Mouse (Mus musculus) hindbrain, embryonic 16.5 days (tissue): ENCODE measurements at regions not wholly inside any gene's neighbourhood (a gene's known extent, or its start where the extent isn't known, plus 50 kb on each side); places are given as distances from the start of the nearest gene placed in this dataset.

Experiments used
- ATAC-seq: fragments of 200-750 bp; cut with Nextera tagmentation; 2 replicates; pipeline ENCODE4 v1.8.0; 2017; ENCODE audit warnings: moderate TSS enrichment, moderate library complexity
- H3K27ac ChIP-seq: fragments of 300-500 bp; sonication (generic); 2 replicates; pipeline ENCODE4 v1.5.1; 2014; ENCODE audit warnings: low read depth, mild to moderate bottlenecking, control low read depth, low read length, moderate library complexity
- H3K27me3 ChIP-seq: fragments of 300-500 bp; sonication (generic); replicated peaks from 2 replicates; pipeline ENCODE4 v1.6.1; 2014; ENCODE audit warnings: low read length; ENCODE audit not compliant: control insufficient read depth, insufficient read depth
- H3K36me3 ChIP-seq: fragments of 300-500 bp; sonication (generic); 2 replicates; pipeline ENCODE4 v1.6.1; 2014; ENCODE audit warnings: mild to moderate bottlenecking, low read length, moderate library complexity, mixed read lengths; ENCODE audit not compliant: control insufficient read depth, insufficient read depth
- H3K4me1 ChIP-seq: fragments of 300-500 bp; sonication (generic); 2 replicates; pipeline ENCODE4 v1.6.1; 2014; ENCODE audit warnings: low read depth, low read length; ENCODE audit not compliant: control insufficient read depth, insufficient read depth
- H3K4me2 ChIP-seq: fragments of 300-500 bp; sonication (generic); 2 replicates; pipeline ENCODE4 v1.6.1; 2014; ENCODE audit warnings: mild to moderate bottlenecking, low read length, control low read depth, moderate library complexity
- H3K4me3 ChIP-seq: fragments of 300-500 bp; sonication (generic); 2 replicates; pipeline ENCODE4 v1.5.1; 2014; ENCODE audit warnings: mild to moderate bottlenecking, low read length, control low read depth, moderate library complexity
- H3K9ac ChIP-seq: fragments of 300-500 bp; sonication (generic); 2 replicates; pipeline ENCODE4 v1.6.1; 2014; ENCODE audit warnings: low read depth, mild to moderate bottlenecking, control low read depth, low read length, moderate library complexity
- H3K9me3 ChIP-seq: fragments of 300-500 bp; sonication (generic); 2 replicates; pipeline ENCODE4 v1.6.1; 2014; ENCODE audit warnings: mild to moderate bottlenecking, low read length, moderate library complexity; ENCODE audit not compliant: control insufficient read depth
- WGBS: fragments of 180-500 bp; shearing (Covaris S2); extraction: QIAGEN DNeasy Blood & Tissue Kit; methylation state at CpG from one replicate; pipeline ENCODE4 v1.1.7; 2014; 5-methylcytosine and 5-hydroxymethylcytosine counted together

DNA sequence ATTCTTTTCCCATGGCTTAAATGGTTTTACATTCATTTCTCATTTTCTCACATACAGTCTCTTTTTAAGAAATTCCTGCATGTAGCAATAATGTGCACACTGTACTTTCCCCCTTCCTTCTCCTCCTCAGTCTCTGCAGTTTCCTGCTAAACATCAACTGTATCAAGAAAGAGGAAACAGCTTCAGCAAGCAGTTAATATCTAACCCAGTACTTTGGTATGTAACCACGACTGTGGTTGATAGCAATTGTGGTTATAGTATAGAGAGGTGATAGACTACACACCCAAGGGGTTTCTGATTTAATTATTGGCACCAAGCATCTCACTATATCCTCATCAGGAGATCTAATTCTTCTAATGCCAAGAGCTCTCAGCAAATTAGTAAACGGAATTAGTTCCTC is 52.8 kb upstream of the Eci2 start:
- no peak for ATAC-seq
- Histone ChIP-seq H3K27me3 (no peaks in the 10 kb centered on the region), H3K9me3 (no peaks in the 10 kb centered on the region), H3K36me3 (no peaks in the 10 kb centered on the region), H3K4me3 (no peak overlapping the region), H3K9ac (no peak overlapping the region), H3K4me1 (no peaks in the 10 kb centered on the region), H3K4me2 (no peak overlapping the region), H3K27ac (no peak overlapping the region)
- WGBS, result 58% methylated on average over 2 of the region's 2 CpGs

DNA sequence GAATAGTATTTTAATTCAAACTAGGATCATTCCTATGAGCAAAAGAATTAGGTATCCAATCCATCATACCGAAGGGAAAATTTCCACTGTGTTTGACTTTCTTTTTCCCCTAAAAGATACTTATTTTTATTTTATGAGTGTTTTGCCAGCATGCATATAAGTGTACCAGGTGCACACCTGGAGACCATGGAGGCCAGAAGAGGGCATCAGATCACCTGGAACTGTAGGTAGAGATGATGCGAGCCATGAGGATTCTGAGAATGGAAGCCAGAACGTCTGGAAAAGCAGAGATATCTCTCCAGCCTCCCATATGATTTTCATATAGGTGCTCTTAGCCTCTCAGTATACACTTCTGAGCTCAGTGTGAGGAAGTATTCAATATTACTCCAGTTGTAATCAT is 58.5 kb upstream of the Eci2 start:
- 74% methylated on average over 3 of the region's 3 CpGs for WGBS
- ATAC-seq, result no peak
- H3K36me3 ChIP-seq, result no peaks in the 10 kb centered on the region

DNA sequence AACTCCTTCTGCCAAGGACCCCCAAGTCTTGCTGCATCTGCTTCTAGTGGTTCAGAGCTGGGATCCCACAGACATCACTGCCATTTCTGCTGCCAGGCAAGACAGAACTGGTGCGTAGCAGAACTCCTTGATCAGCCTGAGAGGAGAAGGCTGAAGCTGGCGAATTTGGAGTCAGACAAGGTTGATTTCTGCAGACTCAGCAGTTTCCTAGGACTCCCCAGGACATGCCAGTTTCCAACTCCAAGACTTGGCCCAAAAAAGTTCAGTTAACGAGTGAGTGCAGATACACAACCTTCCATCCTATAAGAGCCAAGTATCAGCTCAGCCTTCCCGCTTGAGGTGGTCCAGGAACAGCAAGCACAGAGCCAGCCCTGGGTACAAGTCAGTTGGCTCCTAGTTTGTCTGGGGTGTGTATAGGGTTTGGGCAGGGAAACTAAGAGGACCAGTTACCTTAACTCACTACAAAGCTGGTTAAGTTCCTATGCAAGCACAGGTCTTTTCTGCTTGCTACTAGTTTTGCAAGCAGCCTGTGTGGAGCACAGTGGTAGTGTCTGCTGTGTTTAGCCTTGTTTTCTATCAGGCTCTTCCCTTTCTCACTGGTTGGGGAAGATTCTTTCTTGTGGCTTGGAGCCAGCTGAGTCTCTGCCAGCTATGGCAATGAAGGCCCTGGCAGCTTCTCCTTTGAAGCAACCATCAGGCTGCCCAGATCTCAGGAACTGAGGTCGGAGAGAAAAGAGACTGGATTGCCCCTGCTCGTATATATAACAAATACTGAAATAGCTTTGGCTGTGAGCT is 60.5 kb upstream of the Eci2 start:
- no peaks in the 10 kb centered on the region for H3K4me1 ChIP-seq
- H3K27ac ChIP-seq, result no peak overlapping the region
- H3K9ac ChIP-seq, result no peak overlapping the region
- H3K36me3 ChIP-seq, result no peaks in the 10 kb centered on the region
- ATAC-seq, result peak; percentile 72; the same call in 1 of the 2 replicates
- WGBS, result 65% methylated on average over 6 of the region's 6 CpGs
- H3K27me3 ChIP-seq, result no peaks in the 10 kb centered on the region
- no peaks in the 10 kb centered on the region for H3K9me3 ChIP-seq
- no peak overlapping the region for H3K4me2 ChIP-seq
- no peak overlapping the region for H3K4me3 ChIP-seq

More for the DNA sequence above, 58.5 kb upstream of the Eci2 start:
- Histone ChIP-seq H3K4me2 (no peak overlapping the region), H3K9me3 (no peaks in the 10 kb centered on the region), H3K27ac (no peak overlapping the region), H3K4me1 (no peaks in the 10 kb centered on the region), H3K27me3 (no peaks in the 10 kb centered on the region), H3K9ac (no peak overlapping the region), H3K4me3 (no peak overlapping the region)

DNA sequence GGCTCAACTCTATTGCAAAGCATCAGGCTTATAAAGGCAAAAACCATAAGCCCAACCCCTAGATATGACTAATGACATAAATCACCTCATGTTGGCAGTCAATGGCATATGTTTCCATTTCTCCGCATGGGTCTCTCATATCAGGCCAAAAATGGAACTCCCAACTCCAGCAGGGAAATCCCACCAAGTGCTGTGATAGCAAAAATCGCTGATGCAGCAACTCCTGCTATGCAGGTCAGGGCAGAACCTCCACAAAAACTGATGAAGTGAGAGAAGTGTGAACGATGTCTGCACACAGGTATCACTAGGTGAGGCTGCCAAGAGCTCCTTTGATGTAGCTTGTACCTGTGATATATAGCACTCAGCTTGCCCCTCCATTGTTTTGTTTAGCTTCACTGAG is 64.3 kb upstream of the Eci2 start:
- 91% methylated on average over 3 of the region's 3 CpGs for WGBS
- Histone ChIP-seq H3K27ac (no peak overlapping the region), H3K9me3 (no peaks in the 10 kb centered on the region), H3K4me3 (no peak overlapping the region), H3K36me3 (no peaks in the 10 kb centered on the region), H3K4me2 (no peak overlapping the region), H3K9ac (no peak overlapping the region), H3K4me1 (no peaks in the 10 kb centered on the region), H3K27me3 (no peaks in the 10 kb centered on the region)
- no peak for ATAC-seq

DNA sequence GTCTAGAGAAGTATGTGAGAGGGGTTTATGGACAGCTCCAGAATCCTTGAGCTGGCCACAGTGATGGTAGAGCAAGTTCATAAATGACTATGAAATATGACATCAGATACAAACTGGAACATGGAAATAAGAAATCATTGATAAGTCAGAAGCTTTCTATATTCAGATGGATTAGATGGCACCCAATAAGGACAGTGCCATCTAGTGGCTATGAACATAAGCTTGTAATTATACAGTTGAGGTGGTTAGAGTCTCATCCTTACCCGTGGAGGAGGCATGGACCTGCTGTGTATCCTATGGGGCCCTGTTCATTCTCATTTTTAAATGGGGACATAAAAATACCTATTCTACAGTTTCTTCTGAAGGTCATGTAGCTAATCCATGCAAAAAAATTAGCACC is 92.9 kb upstream of the Eci2 start:
- ATAC-seq, result no peak
- no peak overlapping the region for H3K4me3 ChIP-seq
- no peaks in the 10 kb centered on the region for H3K4me1 ChIP-seq
- 32% methylated on average over 1 of the region's 1 CpGs for WGBS
- no peak overlapping the region for H3K4me2 ChIP-seq
- no peak overlapping the region for H3K9ac ChIP-seq
- no peaks in the 10 kb centered on the region for H3K27me3 ChIP-seq
- H3K27ac ChIP-seq, result no peak overlapping the region
- no peaks in the 10 kb centered on the region for H3K36me3 ChIP-seq
- no peaks in the 10 kb centered on the region for H3K9me3 ChIP-seq

DNA sequence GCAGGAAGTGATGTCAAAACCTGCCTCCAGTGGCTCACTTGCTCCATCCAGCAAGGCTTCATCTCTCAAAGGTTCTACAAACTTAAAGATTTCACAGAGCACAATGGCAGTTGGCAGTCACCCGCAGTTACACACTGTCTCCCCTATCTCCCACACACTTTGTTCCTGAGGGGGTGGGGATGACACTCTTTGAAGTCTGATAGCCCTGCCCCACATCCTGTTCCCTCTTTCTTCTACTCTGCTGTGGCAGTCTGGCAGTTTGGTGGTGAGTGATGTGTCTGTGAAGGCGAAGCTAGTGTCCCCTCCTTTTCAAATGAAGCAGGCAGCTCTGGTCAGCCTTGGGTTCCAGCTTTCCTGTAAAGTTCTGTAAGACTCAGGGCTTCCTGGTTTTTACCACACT is 102.6 kb upstream of the Eci2 start:
- Histone ChIP-seq H3K4me2 (no peak overlapping the region), H3K27me3 (no peaks in the 10 kb centered on the region), H3K4me3 (no peak overlapping the region), H3K27ac (no peak overlapping the region), H3K9me3 (no peaks in the 10 kb centered on the region), H3K9ac (no peak overlapping the region), H3K4me1 (no peaks in the 10 kb centered on the region), H3K36me3 (no peaks in the 10 kb centered on the region)
- ATAC-seq, result no peak
- 78% methylated on average over 2 of the region's 2 CpGs for WGBS

DNA sequence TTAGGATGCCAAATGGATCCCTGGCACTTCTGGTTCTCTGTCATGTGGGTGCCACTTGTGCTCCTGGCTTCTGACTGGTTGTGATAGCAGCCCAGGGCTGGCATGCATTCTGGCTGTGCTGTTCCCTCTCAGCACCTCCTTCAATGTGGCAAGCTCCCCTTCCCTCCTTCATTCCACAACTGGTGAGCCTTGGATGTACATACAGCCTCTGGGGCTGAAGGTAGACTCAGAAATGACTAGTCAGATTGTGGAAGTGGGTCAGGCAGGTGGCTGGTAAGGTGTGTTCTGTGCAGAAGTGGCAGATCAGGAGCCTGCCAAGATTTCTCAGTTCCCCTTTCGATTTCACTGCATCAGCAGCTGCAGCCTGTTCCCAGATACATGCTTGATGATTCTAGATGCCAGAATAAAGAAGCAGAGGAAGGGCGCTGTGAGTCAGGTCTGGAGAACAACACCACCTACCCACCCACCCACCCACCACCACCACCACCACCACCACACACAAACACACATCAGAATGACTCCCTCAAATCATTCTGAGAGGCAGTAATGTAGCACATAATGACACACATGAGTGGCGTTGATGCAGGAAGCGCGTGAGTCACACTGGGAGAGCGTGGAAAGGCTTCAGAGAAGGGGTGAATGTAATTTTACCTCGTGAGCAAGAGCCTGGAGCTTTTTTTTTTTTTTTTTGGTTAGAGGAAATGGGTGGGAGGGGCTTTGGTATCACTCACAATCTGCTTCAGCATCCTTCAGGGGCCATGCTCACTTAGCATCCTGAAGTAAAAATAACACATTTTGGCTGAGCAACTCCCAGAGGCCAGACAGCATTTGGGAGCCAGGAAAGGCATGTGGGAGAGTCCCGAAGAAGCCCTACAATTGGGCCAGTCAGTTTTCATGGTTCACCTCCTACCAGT is 104.6 kb upstream of the Eci2 start:
- ATAC-seq, result 0 out of 2 replicates have a peak, but pooled peaks have one; percentile 42
- Histone ChIP-seq H3K4me1 (no peaks in the 10 kb centered on the region), H3K9me3 (no peaks in the 10 kb centered on the region), H3K4me3 (no peak overlapping the region), H3K36me3 (no peaks in the 10 kb centered on the region), H3K9ac (no peak overlapping the region), H3K27me3 (no peaks in the 10 kb centered on the region), H3K4me2 (no peak overlapping the region), H3K27ac (no peak overlapping the region)
- WGBS, result 66% methylated on average over 8 of the region's 8 CpGs

DNA sequence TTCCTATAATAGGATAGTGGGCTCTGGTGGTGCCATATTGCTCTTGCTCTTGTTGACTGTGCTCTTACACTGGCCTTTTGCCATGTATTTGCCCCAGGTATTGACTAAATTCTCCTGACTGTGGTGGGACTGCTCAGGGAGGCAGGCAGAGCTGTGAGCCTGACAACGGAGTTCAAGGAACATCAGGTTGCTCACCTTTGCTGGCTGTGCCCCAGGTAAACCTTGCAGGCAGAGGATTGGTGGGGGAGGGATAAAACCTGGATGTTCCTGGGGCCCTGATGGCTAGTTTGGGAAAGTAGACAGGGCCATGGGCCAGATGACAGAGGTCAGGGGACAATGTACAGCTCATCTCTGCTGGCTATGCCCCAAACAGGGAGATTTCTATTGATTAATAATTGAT is 124.7 kb upstream of the Eci2 start:
- no peak overlapping the region for H3K9ac ChIP-seq
- H3K36me3 ChIP-seq, result no peaks in the 10 kb centered on the region
- H3K27me3 ChIP-seq, result no peaks in the 10 kb centered on the region
- no peaks in the 10 kb centered on the region for H3K9me3 ChIP-seq
- H3K4me1 ChIP-seq, result no peaks in the 10 kb centered on the region
- 93% methylated on average over 1 of the region's 1 CpGs for WGBS
- H3K4me3 ChIP-seq, result no peak overlapping the region
- no peak overlapping the region for H3K4me2 ChIP-seq
- no peak overlapping the region for H3K27ac ChIP-seq
- ATAC-seq, result no peak

DNA sequence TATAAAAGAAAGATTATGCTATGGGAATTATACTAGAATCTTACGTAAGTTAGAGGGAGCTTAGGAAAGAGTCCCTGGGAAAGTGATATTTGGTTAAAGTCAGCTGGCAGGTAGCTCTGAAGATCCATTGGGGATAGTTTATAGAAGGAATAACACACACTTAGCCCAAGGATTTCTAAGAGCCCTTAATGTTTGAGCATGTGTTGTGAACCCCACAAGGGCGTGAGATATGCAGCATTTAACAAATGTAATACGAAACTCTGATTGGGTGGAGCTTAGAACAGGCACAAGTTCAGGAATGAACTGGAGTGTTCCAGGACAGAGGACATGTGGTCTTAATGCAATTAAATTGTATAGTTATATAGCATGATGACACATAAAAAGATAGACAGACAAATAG is 132.6 kb upstream of the Eci2 start:
- Histone ChIP-seq H3K4me3 (no peak overlapping the region), H3K9ac (no peak overlapping the region), H3K4me2 (no peak overlapping the region), H3K4me1 (no peaks in the 10 kb centered on the region), H3K27ac (no peak overlapping the region), H3K9me3 (no peaks in the 10 kb centered on the region), H3K36me3 (no peaks in the 10 kb centered on the region), H3K27me3 (no peaks in the 10 kb centered on the region)
- ATAC-seq, result no peak
- 84% methylated on average over 3 of the region's 3 CpGs for WGBS
